Mouse (Mus musculus): ENCODE data around the gene Rrp15. TPM values are rescaled to one million over a fixed set of nuclear protein-coding genes. Genes with fewer than 3 reads are reported as not detected.

Gene Rrp15
- polyA plus RNA-seq (2014; fragmentation: Illumina TruSeq; extraction: RNeasy Lipid Tissue Mini Kit (QIAGEN cat#74804); ENCODE audit: low read depth, low replicate concordance): 15.4 TPM

DNA sequence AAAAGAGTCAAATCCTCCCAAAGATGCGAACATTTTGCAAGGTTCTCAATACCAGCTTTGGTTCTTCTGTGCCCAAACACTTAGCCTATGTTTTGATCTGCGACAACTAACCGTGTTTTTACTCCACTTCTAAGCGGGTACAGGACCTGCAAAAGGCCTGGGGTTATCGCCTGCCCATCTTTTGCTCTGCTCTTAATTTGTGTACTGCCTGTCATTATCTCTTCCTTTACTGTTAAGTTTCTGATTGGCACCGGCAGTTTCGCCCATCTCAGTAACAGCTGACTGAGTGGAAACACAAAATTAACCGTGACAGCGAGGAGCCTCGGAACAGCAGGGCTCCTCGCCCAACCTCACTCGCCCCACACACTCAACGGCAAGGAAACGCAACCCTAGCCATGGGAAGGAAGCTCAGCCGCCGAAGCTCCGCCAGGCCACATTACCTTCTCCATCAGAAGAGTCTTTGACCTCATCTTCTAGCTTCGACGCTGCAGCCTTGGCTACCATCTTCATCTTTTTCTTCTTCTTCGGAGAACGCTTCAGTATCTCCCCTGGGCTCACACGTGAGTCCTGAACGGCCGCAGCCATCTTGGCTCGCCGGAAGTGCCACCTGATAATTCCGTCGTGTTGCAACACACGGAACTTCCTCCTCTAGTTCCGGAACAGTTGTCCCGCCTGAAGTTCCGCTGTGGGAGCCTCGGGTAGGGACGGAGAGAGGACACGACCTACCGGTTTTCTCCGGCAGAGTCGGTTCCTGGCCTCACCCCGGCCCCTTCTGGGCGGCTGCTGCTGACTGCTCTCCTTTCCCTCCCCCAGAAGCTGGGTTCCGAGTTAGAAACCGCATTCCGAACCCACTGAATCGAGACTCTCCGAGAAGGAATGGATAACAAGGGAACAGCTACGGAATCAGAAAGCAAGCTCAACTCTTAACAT is at the start of gene Rrp15:
Gene Rrp15, minus strand, starts transcription at position 635 of the 930 bp plus-strand sequence.

GRCm38 (mm10) chr1:186705915-186706248 is 43.3 kb downstream of the Rrp15 start, which contains the start of gene Tgfb2:
Gene Tgfb2 (minus strand): TSS chr1:186705989.

Other genes starting within 250 kb of the Rrp15 start
- 3.8 TPM for gene Tgfb2, start 43.4 kb downstream of the Rrp15 start, polyA plus RNA-seq (2014; fragmentation: Illumina TruSeq; extraction: RNeasy Lipid Tissue Mini Kit (QIAGEN cat#74804); ENCODE audit: low read depth, low replicate concordance)
- gene D1Pas1, start 218.1 kb upstream of the Rrp15 start, polyA plus RNA-seq (2014; fragmentation: Illumina TruSeq; extraction: RNeasy Lipid Tissue Mini Kit (QIAGEN cat#74804); ENCODE audit: low read depth, low replicate concordance): not detected